Mouse (Mus musculus) heart, postnatal 10 days (tissue): Measurements from ENCODE around the gene Klf12. TPM values are rescaled to one million over a fixed set of nuclear protein-coding genes. Genes with fewer than 3 reads are reported as not detected.
"Not testable (repeated sequence)": the region's sequence is repeated elsewhere in the genome, so short reads cannot be mapped to it uniquely, and the experiment has no call there.

Experiments
- DNase-seq, 2 experiments: peaks; one replicate each; pipeline ENCODE4 v3.0.0; 2021
- intact Hi-C: fragments of 180-260 bp; cut with DNase I; formaldehyde crosslinking; loops from one replicate; pipeline ENCODE4 v1.15.1; 2025
- total RNA-seq, 2 experiments: library from RNA; stranded (reverse); gene quantifications; 2 replicates each; pipeline ENCODE4 v1.2.3; 2021

The Klf12 gene
- total RNA-seq, 2 experiments from 2014 or later = 15.3 to 17.4 TPM

DNA sequence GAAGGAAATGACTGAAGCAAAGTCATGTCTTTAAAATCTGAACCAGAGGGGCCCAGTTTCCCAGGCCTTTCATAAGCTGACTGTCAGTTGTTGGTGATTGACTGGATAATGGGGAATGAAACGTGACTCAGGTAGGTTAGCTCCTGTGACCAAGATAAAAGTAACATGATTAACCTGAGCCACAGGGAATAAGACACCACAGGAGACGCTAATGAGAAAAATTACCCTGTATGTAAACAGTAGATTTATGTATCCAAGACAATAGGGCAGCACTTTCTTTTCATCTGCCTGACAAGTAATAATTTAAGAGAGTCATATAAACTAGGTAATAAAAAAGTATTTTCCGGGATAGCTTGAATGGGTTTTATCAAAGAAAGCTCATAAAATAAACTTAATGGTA is 372.6 kb downstream of the Klf12 start:
- intact Hi-C loops = no loop called here

DNA sequence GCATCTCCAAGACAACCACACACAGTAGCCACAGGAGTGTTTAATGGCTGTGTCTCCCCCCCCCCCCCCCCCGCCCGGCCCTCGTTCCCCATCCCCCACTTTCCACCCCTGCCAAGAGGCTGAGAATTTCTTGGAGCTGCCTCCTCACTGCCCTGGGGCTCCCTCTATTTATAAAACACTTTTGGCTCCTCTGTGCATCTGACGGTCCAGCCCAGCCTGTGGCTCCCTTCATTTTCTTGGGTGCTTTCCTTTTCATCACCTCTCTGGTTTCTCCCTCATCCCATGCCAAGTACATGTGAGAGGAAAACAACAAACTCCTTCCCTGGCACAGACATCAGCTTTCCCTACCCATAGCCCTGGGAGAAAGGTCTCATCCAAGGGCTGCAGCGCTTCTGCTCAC is 373.6 kb downstream of the Klf12 start:
- DNase-seq = peak; percentile 30 to 32
- intact Hi-C loops = no loop called here

More for the DNA sequence above, 372.6 kb downstream of the Klf12 start:
- no peak for DNase-seq

DNA sequence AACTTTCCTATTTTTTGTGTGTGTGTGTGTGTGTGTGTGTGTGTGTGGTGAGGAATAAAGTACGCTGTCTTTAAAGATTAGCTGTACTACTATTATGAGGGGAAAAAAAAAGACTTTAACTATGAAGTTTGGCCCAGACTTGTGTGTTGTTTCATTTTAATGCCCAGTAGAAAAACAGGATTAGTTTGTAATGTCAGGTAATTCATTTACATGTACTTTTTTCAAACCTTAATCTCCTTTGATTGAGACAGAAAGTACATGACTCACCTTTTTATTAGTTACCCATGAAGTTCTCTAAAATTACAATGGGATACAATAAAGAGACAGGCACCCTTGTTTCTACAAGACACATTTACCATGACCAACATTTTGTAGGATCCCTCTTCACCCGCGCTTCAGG is 383.6 kb downstream of the Klf12 start:
- DNase-seq = no peak
- intact Hi-C loops = no loop called here

DNA sequence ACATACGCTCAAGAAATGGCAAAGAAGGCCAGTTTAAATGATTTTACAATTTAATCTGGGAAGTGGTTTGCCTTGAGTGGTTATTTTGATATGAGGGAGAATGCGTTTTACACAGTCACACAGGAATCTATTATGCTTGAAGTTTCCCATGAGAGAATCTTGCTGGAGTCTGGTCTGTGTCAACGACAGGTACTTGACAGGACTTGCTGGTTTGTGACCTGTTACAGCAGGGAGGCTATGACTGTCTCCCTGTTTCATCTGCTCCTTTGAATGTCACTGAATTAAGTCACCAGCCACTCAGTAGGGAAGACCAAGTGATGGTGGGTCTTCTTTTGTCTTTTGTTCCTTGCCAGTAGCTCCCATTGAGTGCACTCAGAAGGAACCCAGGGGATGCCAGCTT is 385.6 kb downstream of the Klf12 start:
- intact Hi-C loops = loop anchor here (5.0 kb wide), 1 partner anchor 602 kb away; the partner anchor contains the start of gene Klf5
- DNase-seq = peak; percentile 19 to 38

GRCm38 (mm10) chr14:99894708-99895383 is 389.6 kb downstream of the Klf12 start:
- DNase-seq = peak; percentile 66 to 77
- intact Hi-C loops = loop anchor here (1.0 to 5.0 kb wide), 2 partner anchors 598 to 753 kb away; partner anchors contain the start of gene Klf5

- no peak for DNase-seq
- intact Hi-C loops = loop anchor here (1.0 kb wide), 1 partner anchor 752 kb away; no protein-coding TSS in a partner anchor
These were observed 390.4 kb downstream of the Klf12 start for GRCm38 (mm10) chr14:99894062-99894461.

GRCm38 (mm10) chr14:99886503-99886902 is 398.0 kb downstream of the Klf12 start:
- intact Hi-C loops = no loop called here
- no peak for DNase-seq

DNA sequence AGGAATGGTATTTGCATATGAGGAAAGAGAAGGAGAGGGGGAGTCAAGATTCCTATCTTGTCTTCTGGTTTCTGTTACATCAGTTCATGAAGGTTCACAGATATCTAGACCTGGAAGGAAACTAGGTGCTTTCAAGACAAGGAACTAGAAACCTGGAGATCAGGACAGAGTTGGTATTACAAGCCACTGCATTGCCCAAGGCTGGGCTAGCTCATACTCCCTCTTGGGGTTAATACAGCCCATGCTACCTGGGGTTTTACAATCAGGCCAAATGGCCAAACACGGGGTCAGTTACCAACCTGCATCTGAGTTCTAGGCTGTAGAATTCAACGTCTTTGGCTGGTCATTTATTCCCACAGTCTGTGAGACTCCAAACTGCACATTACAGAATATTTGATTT is 398.9 kb downstream of the Klf12 start:
- intact Hi-C loops = no loop called here
- DNase-seq = no peak

GRCm38 (mm10) chr14:99885128-99885527 is 399.4 kb downstream of the Klf12 start:
- DNase-seq = no peak
- intact Hi-C loops = no loop called here

DNA sequence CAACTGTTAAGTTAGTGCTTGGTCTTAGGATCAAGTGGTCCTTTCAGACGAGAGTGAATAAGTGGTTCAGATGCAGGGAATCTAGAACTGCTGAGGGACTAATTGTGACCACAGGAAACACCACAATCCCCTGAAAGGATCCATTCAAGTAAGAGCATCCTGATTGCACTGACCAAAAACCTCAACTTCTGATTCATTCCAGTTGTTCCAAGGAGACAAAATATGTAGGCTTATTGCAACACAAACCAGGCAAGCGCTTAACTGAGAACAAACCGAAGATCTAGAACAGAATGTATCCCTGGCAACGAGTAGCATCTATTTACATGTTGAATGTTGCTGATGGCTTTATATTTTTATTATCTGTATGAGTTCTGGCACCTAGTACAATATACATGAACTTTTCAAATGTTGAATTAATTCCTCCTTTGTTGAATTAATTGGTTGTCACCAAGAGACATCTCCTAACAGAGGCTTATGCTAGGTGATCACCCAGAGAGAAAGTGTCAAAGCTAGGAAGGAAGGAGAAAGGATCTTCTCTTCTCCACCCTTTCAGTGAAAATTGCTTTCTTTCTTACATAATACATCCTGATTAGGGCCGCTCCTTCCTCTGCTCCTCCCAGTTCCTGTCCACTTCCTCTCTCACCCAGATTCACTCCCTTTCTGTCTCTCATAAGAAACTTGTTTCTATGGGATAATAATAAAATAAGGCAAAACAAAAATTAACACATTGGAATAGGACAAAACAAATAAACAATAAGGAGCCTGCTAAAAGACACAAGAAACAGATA is 407.5 kb downstream of the Klf12 start:
- intact Hi-C loops = no loop called here
- DNase-seq = no peak

- no peak for DNase-seq
- intact Hi-C loops = no loop called here
These were observed 410.8 kb downstream of the Klf12 start for GRCm38 (mm10) chr14:99873725-99874124.

DNA sequence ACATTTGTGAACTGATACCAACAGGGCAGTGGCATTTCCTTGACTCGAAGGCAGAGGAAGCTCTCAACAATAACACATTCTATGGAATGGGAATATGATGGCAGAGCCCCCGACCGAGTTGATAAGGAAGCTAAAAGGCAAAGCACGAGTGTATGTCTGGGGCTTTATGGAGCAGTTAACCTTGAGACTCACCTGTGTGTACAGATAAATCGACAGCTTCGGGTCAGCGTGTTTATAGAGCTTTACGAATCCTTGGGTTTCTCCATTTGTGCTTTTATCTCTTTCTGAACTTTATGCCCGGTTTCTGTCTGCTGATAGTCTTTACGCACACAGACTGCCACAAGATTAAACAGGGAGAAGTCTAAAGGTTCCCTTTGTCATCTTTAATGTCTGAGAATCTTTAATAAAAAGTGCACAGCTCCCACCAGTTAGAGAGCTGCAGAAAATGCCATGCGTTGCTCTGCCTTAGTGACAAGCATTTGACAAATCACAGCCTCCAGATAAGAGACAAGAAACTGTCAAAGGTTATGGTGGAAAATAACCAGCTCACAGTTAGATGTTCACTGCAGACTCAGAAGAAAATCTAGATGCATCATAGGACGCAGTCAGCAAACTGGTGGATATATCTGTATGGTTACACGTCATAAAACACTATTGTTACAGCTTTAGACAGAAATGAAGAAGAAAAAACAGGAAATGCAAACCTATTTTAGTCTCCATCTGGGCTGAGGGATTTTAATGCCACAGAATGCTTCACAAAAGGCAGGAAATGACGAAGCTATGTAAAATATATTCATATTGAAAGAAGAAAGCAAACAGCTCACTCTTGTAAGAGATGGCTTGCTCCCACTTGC is 428.1 kb downstream of the Klf12 start:
- DNase-seq = no peak

GRCm38 (mm10) chr14:99854467-99854807 is 430.0 kb downstream of the Klf12 start:
- DNase-seq, intact Hi-C loops: not testable (repeated sequence)

More for the DNA sequence above, 428.1 kb downstream of the Klf12 start:
- intact Hi-C loops = no loop called here

DNA sequence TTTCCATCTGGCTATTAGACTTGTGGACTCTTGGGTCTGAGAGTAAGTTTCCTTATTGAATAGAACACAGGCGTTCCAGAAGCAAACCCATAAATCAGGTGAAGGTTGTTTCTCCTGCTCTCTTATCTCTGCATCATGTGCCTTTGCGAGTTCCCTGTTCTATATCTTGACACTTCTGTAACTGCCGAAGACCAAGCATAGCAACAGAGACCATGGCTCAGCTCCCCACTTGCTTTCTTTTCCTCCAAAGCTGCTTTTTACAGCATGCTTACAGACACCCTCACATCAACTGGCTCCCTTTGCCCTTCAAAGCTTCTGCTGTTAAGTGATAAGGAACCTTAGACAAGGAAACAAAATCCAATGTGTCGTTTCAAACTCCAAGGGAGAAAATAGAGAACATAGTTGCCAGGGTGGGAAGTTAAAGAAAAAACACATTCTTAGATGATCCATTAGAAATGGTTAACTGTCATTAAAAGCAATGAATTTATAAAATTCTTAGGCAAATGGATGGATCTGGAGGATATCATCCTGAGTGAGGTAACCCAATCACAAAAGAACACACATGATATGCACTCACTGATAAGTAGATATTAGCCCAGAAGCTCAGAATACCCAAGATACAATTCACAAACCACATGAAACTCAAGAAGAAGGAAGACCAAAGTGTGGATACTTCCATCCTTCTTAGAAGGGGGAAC is 430.6 kb downstream of the Klf12 start:
- intact Hi-C loops, DNase-seq: not testable (repeated sequence)

DNA sequence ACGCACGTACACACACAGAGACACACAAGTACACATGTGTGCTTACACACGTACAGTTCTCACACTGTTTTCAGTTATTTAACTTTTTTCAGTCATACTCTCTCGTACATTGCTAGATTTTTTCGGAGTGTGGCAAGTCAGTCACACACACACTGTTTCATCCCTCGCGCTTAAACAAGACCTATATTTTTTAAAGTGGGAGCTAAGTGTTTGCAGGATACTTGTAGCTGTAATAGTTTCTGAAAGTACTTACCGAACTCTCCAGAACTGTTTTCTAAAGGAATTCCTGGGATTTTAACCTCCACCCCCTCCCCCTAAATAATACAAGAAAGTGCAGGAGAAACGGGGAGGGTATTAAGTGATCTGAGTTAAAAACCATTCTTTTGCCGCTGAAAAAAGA is 434.1 kb downstream of the Klf12 start:
- intact Hi-C loops = no loop called here
- DNase-seq = no peak

- no peak for DNase-seq
- intact Hi-C loops = no loop called here
These were observed 437.0 kb downstream of the Klf12 start for GRCm38 (mm10) chr14:99847502-99847901.

GRCm38 (mm10) chr14:99826713-99827112 is 457.8 kb downstream of the Klf12 start:
- DNase-seq = no peak
- intact Hi-C loops = no loop called here
